Mouse (Mus musculus): ENCODE measurements around the gene Cblb.

Gene Cblb

DNA sequence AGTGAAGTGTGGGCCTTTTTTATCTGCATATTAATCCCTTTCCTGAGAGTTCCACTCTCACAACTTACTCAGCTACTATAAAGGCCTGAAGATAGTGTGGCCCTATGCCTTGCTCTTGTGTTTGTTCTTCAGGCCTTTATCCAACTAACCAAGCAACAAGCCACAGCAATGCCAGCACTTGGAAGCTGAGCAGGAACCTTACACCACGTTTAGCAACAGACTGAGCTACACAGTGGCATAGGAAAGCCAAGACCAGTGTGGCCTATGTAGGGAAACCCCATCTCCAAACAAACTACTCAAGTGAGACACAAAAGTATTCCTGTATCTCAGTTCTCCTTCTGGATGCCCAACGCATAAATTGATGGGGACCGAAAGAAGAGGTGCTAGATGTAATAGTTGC is 163.8 kb downstream of the Cblb start:
- DNase-seq (ENCODE audit: low read depth): no peak

GRCm38 (mm10) chr16:52200107-52200506 is 169.1 kb downstream of the Cblb start:
- DNase-seq (ENCODE audit: low read depth): peak; percentile 72

- DNase-seq (ENCODE audit: low read depth): no peak
Observed at GRCm38 (mm10) chr16:52210844-52211606, 180.0 kb downstream of the Cblb start.

GRCm38 (mm10) chr16:52219069-52219468 is 188.0 kb downstream of the Cblb start:
- peak; percentile 37 for DNase-seq (ENCODE audit: low read depth)

DNA sequence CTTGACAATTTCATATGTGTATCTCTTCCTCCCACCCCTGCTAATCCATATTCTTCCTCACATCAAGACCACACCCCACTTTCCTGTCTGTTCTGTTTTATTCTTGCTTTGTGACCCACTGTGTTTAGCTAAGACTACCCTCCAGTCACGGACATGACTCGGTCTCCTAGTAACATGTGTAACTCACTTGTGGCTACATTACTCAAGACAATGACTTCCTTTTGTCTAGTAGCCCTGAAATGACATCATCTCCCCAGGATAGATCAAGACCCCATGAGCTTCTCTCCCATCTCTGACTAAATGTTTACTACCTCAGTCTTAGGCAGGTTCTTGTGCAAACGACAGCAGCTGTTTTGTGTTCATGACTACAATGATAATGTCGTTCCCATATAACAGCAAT is 191.9 kb downstream of the Cblb start:
- DNase-seq (ENCODE audit: low read depth): no peak

DNA sequence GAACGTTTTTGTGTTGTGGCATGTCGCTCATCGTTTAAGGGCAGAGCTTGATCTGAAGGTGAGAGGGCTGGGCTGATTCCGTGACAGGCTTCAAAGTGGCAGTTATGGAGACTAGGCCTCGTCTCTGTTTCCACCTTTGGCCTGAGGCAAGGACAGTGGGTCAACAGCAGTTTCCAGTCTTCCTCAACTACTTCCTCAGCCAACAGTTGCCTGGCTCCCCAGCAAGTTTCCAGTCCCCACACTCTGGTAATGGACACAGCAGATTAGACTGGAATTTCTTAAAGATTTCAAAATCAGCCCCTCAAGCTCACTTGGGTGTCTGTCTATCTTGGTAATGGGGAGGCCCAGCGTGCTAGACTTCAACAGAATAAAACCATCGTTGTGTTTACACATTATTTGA is 198.4 kb downstream of the Cblb start:
- no peak for DNase-seq (ENCODE audit: low read depth)

DNA sequence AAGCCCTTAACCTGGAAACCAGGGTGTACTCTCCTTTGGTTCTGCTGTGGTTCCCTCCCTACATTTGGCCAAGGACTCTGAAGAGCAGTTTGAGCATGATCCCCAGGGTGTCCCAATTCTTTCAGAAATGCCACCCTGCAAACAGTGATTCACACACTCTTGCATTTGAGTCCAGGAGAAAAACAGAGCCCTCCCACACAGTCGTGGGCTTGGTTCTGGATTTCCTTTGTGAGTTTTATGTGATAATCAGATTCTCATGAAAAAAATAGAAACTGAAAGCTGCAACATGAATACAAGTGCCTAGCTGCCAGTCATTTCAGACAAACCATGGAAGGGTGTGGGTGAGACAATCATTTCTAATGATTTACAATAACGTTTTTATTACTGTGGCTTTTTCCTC is 198.9 kb downstream of the Cblb start:
- DNase-seq (ENCODE audit: low read depth): no peak

GRCm38 (mm10) chr16:52242144-52242543 is 211.1 kb downstream of the Cblb start:
- DNase-seq (ENCODE audit: low read depth): no peak

- no peak for DNase-seq (ENCODE audit: low read depth)
Observed at GRCm38 (mm10) chr16:52243421-52243973, 212.5 kb downstream of the Cblb start.

- no peak for DNase-seq (ENCODE audit: low read depth)
Observed at GRCm38 (mm10) chr16:52250196-52250595, 219.2 kb downstream of the Cblb start.

DNA sequence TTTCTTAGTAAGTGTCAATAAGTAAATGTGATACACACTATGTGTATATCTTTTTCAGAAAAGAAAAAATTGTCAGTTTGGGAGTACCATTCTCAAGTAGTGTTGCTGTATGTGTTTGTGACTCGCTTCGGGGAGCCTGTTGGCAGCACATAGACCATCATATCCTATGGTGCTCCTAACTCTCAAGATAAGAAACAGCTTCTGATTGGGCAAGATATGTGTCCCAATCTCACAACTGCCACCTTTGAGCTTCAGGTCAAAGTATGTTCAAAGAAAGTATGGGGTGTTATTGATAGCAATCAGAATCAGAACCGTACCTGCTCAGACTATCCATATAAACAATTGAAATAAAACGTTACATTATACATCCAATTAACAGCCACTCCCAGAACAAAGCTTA is 219.9 kb downstream of the Cblb start:
- no peak for DNase-seq (ENCODE audit: low read depth)
